Mouse (Mus musculus) stomach, embryonic 16.5 days (tissue): ENCODE results near the gene Hist1h3i. TPM values are rescaled to one million over a fixed set of nuclear protein-coding genes. Genes with fewer than 3 reads are reported as not detected.
"Not testable (repeated sequence)": the region's sequence is repeated elsewhere in the genome, so short reads cannot be mapped to it uniquely, and the experiment has no call there.

Experiments used
- ATAC-seq: fragments of 200-750 bp; cut with Nextera tagmentation; 2 replicates; pipeline ENCODE4 v1.8.0; 2017; ENCODE audit warnings: moderate number of reproducible peaks, moderate TSS enrichment; ENCODE audit not compliant: insufficient read depth, low FRiP score
- H3K27ac ChIP-seq: fragments of 300-500 bp; sonication (generic); 2 replicates; pipeline ENCODE4 v1.5.1; 2014; ENCODE audit warnings: low read length
- H3K27me3 ChIP-seq: fragments of 300-500 bp; sonication (generic); 2 replicates; pipeline ENCODE4 v1.6.1; 2014; ENCODE audit warnings: low read length, control low read depth, mixed read lengths; ENCODE audit not compliant: control insufficient read depth, insufficient read depth
- H3K36me3 ChIP-seq: fragments of 300-500 bp; sonication (generic); 2 replicates; pipeline ENCODE4 v1.6.1; 2014; ENCODE audit warnings: low read length; ENCODE audit not compliant: control insufficient read depth, insufficient read depth
- H3K4me1 ChIP-seq: fragments of 300-500 bp; sonication (generic); 2 replicates; pipeline ENCODE4 v1.6.1; 2014; ENCODE audit warnings: low read length, control low read depth, mixed read lengths; ENCODE audit not compliant: control insufficient read depth, insufficient read depth
- H3K4me2 ChIP-seq: fragments of 300-500 bp; sonication (generic); 2 replicates; pipeline ENCODE4 v1.6.1; 2014; ENCODE audit warnings: low read depth, low read length, mixed read lengths
- H3K4me3 ChIP-seq: fragments of 300-500 bp; sonication (generic); replicated peaks from 2 replicates; pipeline ENCODE4 v1.5.1; 2014; ENCODE audit warnings: mild to moderate bottlenecking, low read length
- H3K9ac ChIP-seq: fragments of 300-500 bp; sonication (generic); 2 replicates; pipeline ENCODE4 v1.6.1; 2014; ENCODE audit warnings: low read length
- H3K9me3 ChIP-seq: fragments of 300-500 bp; sonication (generic); replicated peaks from 2 replicates; pipeline ENCODE4 v1.6.1; 2016; ENCODE audit warnings: low read length, control low read depth; ENCODE audit not compliant: control insufficient read depth
- WGBS: fragments of 180-500 bp; shearing (Covaris S2); extraction: QIAGEN DNeasy Blood & Tissue Kit; methylation state at CpG from one replicate; pipeline ENCODE4 v1.1.7; 2014; 5-methylcytosine and 5-hydroxymethylcytosine counted together
- polyA plus RNA-seq: library from polyadenylated mRNA; unstranded; fragments of >200 nt; fragmentation: Nextera tagmentation; extraction: Ambion mirVana; gene quantifications from 2 replicates; pipeline ENCODE4 v1.2.1, GENCODE M21; 2015

The Hist1h3i gene
- polyA plus RNA-seq, 1 experiment from 2014 or later = 94.5 TPM

DNA sequence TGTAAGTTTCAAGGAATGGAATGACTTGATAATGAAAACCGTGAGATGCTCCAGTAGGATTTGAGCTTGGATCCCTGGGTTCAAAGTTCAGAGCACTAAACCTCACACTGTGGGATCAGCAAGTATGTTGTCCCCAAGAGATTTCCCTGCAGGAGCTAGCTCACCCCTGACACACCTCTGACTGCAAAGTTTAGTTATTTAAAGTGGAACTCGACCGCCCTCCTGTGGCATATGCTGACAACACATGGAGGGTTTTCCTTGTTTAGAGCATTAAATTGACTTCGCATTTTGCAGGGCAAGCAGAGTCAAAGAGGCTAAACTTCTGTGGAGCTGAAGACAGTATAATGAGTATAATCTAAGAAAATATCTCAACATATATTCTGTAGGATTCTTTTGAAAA is 19.9 kb upstream of the Hist1h3i start:
- H3K4me3 ChIP-seq, H3K9me3 ChIP-seq, H3K27me3 ChIP-seq, H3K36me3 ChIP-seq, H3K27ac ChIP-seq, H3K4me2 ChIP-seq, H3K4me1 ChIP-seq, H3K9ac ChIP-seq: not testable (repeated sequence)
- ATAC-seq = peak; percentile 80; the same call in 1 of the 2 replicates
- WGBS = no CpG with 5 or more reads among the region's 4 CpGs

DNA sequence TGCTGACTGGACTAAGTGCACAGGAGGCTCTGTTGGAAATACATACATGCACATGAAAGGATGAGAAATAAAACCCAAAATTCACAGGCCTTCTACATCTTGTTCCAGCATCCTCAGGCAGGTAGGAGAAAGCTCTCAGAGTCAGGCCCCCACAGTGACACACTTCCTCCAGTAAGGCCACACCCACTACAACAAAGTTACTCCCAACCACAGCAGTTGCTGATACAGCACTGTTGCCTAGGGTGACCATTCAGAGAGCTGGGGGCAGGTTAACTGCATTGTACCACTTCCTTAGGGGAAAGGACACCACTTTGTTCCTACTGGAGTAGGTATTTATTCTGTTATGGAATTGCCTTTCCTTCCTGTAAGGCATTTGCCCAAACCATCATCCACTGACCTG is 14.0 kb upstream of the Hist1h3i start:
- H3K9me3 ChIP-seq, H3K27ac ChIP-seq, H3K4me2 ChIP-seq, H3K27me3 ChIP-seq, H3K9ac ChIP-seq, ATAC-seq, H3K36me3 ChIP-seq, H3K4me3 ChIP-seq, H3K4me1 ChIP-seq: not testable (repeated sequence)

GRCm38 (mm10) chr13:21795584-21795983 is 12.4 kb upstream of the Hist1h3i start:
- H3K9ac ChIP-seq = no peak overlapping the region
- no peaks in the 10 kb centered on the region for H3K27me3 ChIP-seq
- 92% methylated on average over 7 of the region's 7 CpGs for WGBS
- no peaks in the 10 kb centered on the region for H3K36me3 ChIP-seq
- no peak for ATAC-seq
- no peaks in the 10 kb centered on the region for H3K9me3 ChIP-seq
- peaks cover 5% of the 10 kb centered on the region; the same call in 1 of the 2 replicates for H3K4me1 ChIP-seq
- H3K27ac ChIP-seq = no peak overlapping the region
- H3K4me2 ChIP-seq = no peak overlapping the region
- no peak overlapping the region for H3K4me3 ChIP-seq

DNA sequence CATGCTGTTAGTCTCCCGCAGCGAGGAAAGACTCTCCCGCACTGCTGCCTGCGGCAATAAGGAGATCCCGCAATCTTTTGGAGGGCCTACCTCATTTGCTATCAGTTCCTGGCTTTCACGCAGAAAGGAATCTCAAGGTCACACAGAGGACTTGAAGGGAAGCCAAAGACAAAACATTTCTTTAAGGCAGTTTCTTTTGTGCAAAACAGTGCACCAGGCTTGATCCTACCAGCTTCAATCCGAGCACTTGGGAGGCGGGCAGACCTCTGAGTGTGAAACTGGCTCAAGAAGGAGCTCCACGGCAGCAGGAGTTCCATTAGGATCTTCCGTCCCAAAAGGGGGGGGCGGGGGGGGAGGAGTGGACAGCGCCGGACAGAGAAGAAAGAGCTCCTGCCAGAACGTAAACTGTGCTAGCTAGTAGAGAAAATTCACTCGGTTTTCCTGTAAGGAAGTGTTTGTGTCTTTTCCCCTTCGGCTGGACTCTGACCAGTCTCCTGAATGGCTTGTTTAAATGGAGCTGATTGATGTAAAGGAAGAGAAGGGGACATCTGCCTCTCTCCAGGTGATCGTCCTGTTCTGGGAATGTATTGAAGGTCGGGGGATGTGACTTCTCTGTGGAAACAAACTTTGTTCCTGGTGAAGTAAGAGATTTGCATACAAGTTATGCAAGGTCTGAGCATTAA is 7.6 kb upstream of the Hist1h3i start:
- no peaks in the 10 kb centered on the region for H3K27me3 ChIP-seq
- peak overlapping the region; percentile 33 for H3K4me3 ChIP-seq
- no peaks in the 10 kb centered on the region for H3K36me3 ChIP-seq
- WGBS = 13% methylated on average over 16 of the region's 18 CpGs
- H3K9ac ChIP-seq = peak overlapping the region; percentile 62
- no peak overlapping the region; the same call in 1 of the 2 replicates for H3K27ac ChIP-seq
- H3K9me3 ChIP-seq = no peaks in the 10 kb centered on the region
- ATAC-seq = no peak
- peaks cover 19% of the 10 kb centered on the region; the same call in 1 of the 2 replicates for H3K4me1 ChIP-seq
- H3K4me2 ChIP-seq = peak overlapping the region; percentile 58

DNA sequence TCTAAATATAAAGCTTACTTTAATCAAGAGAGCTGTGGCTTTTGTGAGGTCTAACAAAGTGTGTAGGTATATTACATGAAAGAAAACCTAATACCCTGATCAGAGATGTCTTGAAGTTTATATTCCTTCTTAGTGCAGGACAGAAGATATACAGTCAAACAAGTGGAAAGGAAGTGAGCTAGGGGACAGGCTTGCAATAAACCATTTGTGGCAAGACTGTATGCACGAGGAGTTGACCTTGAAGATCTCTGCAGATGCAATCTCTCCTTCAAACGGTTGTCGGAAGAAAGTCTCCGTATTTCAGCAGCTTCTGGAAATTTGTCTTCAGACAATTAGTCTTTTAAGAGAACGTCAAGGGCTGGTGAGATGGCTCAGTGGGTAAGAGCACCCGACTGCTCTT is 6.8 kb upstream of the Hist1h3i start:
- H3K9me3 ChIP-seq = no peaks in the 10 kb centered on the region
- 51% methylated on average over 6 of the region's 6 CpGs for WGBS
- peaks cover 19% of the 10 kb centered on the region; the same call in 1 of the 2 replicates for H3K4me1 ChIP-seq
- H3K27me3 ChIP-seq = no peaks in the 10 kb centered on the region
- no peak overlapping the region for H3K27ac ChIP-seq
- no peak overlapping the region for H3K9ac ChIP-seq
- no peak overlapping the region for H3K4me3 ChIP-seq
- no peak for ATAC-seq
- no peak overlapping the region for H3K4me2 ChIP-seq
- H3K36me3 ChIP-seq = no peaks in the 10 kb centered on the region

DNA sequence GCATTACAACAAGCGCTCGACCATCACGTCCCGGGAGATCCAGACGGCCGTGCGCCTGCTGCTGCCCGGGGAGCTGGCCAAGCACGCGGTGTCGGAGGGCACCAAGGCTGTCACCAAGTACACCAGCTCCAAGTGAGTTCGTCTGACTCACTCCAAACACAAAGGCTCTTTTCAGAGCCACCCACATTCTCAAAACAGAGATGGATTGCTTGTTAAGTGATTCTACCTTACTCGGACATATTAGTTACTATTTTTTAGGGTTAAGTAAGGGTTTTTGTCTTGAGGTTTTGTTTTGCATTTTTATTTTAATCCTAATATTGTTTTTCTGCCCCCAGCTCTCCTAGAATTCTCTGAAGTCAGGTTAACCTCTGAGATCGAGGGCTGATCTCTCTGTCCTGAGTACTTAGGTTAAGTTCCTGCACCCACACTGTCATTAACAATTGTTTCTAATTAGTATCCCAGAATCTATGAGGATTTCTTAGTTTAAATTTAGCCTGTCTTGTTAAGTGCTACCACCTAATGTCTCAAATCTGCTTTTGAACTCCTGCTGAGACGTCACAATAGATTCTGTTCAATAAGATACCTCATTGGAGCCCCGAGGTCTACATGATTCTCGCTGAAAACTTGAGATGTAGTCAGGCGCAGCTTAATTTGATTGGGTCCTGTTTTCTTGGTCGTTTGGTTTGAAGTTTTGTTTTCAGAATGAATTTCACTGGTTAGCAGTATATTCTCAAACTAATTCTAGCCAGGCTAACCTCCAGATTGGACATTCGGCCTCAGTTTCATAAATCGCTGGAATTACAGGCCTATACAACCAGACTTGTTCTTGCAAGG is 4.8 kb upstream of the Hist1h3i start:
- WGBS = 25% methylated on average over 13 of the region's 21 CpGs
- Histone ChIP-seq H3K9me3 (no peaks in the 10 kb centered on the region), H3K4me3 (peak overlapping the region; percentile 24), H3K4me1 (peaks cover 29% of the 10 kb centered on the region), H3K36me3 (no peaks in the 10 kb centered on the region), H3K9ac (peak overlapping the region; percentile 58), H3K27me3 (no peaks in the 10 kb centered on the region), H3K4me2 (peak overlapping the region; percentile 49), H3K27ac (peak overlapping the region; percentile 72)
- ATAC-seq = no peak; the same call in 1 of the 2 replicates

DNA sequence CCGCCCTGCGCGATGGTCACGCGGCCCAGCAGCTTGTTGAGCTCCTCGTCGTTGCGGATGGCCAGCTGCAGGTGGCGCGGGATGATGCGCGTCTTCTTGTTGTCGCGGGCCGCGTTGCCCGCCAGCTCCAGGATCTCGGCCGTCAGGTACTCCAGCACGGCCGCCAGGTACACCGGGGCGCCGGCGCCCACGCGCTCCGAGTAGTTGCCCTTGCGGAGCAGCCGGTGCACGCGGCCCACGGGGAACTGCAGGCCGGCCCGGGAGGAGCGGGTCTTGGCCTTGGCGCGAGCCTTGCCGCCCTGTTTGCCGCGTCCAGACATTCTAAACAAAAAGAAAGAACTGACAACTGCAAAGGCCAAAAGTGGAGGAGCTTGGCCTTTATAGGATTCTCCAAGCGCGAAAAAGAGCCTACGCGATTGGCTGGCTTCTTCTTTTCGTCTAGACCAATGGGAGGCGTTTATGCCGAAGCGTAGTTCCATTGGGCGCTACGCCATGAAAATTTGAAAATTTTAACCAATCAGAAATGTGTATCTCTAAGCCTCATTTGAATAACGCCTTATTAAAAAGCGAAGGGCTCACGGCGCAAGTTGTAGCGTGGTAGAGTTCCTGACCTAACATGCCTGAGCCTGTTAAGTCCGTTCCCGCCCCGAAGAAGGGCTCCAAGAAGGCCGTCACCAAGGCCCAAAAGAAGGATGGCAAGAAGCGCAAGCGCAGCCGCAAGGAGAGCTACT is 3.9 kb upstream of the Hist1h3i start, which contains the start of the genes Hist1h2an and Hist1h2bp:
Gene Hist1h2an (minus strand): TSS at position 320 of the 731 bp plus-strand sequence.
Gene Hist1h2bp (plus strand): TSS at position 563 of the 731 bp plus-strand sequence.
- H3K36me3 ChIP-seq, H3K9me3 ChIP-seq, H3K27me3 ChIP-seq: not testable (repeated sequence)
- Histone ChIP-seq H3K27ac (peak within 1 kb of the TSS; percentile 87), H3K4me2 (peak within 1 kb of the TSS; percentile 49), H3K4me1 (peaks cover 36% of the 10 kb centered on the region), H3K9ac (peak within 1 kb of the TSS; percentile 62), H3K4me3 (peak within 1 kb of the TSS; percentile 43)
- peak; percentile 95 for ATAC-seq
- WGBS = under 1% methylated on average over 38 of the region's 63 CpGs

GRCm38 (mm10) chr13:21786189-21786898 is 3.2 kb upstream of the Hist1h3i start:
- WGBS = 5% methylated on average over 8 of the region's 8 CpGs
- H3K9me3 ChIP-seq = no peaks in the 10 kb centered on the region
- peaks cover 37% of the 10 kb centered on the region for H3K4me1 ChIP-seq
- no peaks in the 10 kb centered on the region for H3K27me3 ChIP-seq
- no peak for ATAC-seq
- peak overlapping the region; percentile 87 for H3K27ac ChIP-seq
- peak overlapping the region; percentile 49 for H3K4me2 ChIP-seq
- peak overlapping the region; percentile 62 for H3K9ac ChIP-seq
- peak overlapping the region; percentile 43 for H3K4me3 ChIP-seq
- H3K36me3 ChIP-seq = no peaks in the 10 kb centered on the region
